Mouse (Mus musculus): ENCODE results near the gene Recql5.

DNA sequence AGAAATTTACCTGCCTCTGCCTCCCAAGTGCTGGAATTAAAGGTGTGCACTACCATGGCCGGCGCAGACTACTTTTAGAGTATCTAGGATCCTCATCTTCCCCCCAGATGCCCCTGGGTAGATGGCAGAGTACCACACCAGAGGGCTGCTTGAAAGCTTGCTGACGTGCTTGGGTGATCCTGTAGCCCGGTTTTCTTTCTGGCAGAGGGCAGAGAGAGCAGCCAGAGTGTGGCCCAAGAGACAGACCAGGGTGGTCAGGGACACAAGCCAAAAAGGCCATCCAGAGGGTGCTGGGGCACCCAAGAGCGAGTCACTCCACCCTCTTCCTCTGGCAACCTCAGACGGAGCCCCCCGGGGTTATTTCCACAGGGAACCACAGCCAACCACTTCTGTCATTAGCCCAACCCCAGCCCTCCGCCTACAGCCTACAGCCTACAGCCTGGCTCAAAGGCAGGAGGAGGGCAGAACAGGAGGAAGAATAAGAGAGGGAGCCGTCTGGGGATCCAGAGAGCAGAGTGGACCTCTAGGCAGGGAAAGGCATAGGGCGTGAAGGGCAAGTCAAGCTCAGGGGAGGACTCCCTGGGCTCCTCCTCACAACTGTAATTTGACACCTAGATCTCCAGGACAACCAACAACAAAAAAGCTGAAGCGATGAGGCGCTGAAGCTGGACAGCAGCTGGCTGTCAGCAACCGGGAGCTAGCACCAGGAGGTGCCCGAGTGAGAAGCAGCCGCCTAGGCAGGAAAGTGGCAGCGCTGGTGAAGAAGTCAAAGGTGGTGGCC lies 33.6 kb downstream of the Recql5 start, which contains the start of gene Smim5:
- no peak for TF ChIP-seq CTCF (IDR thresholded peaks at IDR 0.05; ENCODE audit: borderline replicate concordance, insufficient read depth, low read length)
- no peak for TF ChIP-seq POLR2A (IDR thresholded peaks at IDR 0.05; ENCODE audit: low read depth, low read length)

Measured in embryonic fibroblast, embryonic 13.5 days (primary cell).